Mouse (Mus musculus): ENCODE results near the gene Grb14.

Grb14 gene

DNA sequence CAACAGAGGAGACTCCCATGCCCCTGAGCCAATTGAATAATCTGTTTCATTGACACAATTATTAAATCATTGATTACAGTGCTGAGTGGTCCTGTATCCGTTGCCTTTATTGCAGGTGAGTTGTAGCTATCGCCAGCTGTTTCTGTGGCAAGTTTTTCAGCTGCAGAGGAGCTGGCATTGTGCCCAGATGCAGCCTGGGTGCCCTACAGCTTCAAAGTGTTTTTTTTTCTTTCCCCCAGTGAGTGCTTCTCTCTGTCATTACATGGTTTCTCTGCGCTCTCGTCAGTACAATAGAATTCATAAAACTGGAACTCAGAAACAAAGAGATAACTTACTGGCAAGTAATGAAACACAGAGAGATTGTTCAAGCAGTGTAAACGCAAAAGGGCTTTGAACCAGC is 139.1 kb downstream of the Grb14 start:
- DNase-seq (ENCODE audit: inconsistent age in 2 of 2, low spot score in 1 of 2), result peak; percentile 12 to 62

DNA sequence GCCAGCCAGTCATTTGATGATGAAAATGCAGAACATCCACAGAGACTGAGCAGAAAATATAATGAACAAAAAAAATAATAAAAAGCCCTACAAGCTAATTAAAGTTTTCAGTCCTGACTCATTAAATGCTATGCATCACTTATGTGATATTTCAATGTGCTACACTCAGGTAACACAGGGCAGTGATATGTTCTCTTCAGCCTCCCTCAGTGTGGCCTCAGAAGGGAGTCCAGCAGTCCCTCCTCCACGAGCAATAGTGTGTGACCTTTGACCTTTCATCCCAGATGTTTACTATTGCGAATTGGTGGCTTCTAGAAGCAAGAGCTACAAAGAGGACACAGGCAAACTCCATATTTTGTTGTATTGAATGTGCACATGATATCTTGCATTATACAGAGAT is 146.5 kb downstream of the Grb14 start:
- DNase-seq (ENCODE audit: inconsistent age in 2 of 2, low spot score in 1 of 2), result no peak

All from adrenal gland, adult (tissue).